Mouse (Mus musculus) kidney, adult 2 months (tissue): ENCODE results near the gene Slx1b.

ENCODE experiments used
- CTCF ChIP-seq: fragments of 200-500 bp; conservative IDR thresholded peaks from 2 replicates; pipeline ENCODE4 v1.5.1; 2011; ENCODE audit warnings: low read depth, mild to moderate bottlenecking, control low read depth, low read length, moderate library complexity, mixed read lengths; ENCODE audit not compliant: insufficient read depth, insufficient read length
- POLR2A ChIP-seq: fragments of 200-500 bp; IDR thresholded peaks from one replicate; pipeline ENCODE4 v1.6.1; 2011; ENCODE audit warnings: low read depth, low read length, control low read depth

GRCm38 (mm10) chr7:126741452-126741851 lies 45.9 kb upstream of the Slx1b start:
- TF ChIP-seq CTCF = no peak
- TF ChIP-seq POLR2A = no peak
